Mouse (Mus musculus): ENCODE measurements at regions not wholly inside any gene's neighbourhood (a gene's known extent, or its start where the extent isn't known, plus 50 kb on each side); places are given as distances from the start of the nearest gene placed in this dataset.

DNA sequence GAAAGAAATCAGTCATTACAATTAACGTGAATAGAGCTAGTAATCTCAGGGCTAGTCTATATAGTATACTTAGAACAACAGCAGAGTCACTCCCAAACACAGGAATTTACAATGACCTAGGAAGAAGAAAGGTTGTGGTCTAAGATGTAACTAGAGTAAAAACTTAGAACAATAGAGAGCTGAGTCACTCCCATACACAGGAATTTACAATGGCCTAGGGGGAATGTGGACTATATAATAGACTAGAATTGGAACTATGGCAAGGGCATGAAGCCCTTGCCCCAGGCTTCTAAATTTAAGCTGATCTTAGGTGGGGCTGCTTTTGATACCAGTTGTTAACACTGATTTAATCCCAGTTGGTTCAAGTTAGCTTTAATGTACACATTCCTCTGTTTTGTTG lies 1956.9 kb upstream of the Cdh20 start:
- peak; percentile 87 for DNase-seq (ENCODE audit: low read depth, low spot score)

DNA sequence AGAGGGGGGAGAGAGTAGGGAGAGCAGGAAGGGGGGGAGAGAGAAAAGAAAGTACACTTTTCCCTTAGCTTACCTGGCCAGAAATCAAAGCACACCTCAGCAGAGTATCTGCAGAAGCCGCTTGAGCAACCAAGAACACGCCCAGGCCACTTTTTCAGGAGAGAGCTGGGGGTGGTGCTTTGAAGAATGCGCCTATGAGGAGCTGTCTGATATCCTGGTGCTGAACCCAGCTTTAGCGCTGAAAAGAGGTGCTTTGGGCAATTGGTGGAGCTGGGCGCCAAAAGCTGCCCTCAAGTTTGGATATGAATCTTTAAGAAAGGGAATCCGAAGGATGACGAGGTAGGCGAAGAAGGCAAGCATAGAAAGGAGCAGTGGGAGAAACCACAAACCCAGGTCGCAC lies 1943.3 kb upstream of the Cdh20 start:
- peak; percentile 64 for DNase-seq (ENCODE audit: low read depth, low spot score)

DNA sequence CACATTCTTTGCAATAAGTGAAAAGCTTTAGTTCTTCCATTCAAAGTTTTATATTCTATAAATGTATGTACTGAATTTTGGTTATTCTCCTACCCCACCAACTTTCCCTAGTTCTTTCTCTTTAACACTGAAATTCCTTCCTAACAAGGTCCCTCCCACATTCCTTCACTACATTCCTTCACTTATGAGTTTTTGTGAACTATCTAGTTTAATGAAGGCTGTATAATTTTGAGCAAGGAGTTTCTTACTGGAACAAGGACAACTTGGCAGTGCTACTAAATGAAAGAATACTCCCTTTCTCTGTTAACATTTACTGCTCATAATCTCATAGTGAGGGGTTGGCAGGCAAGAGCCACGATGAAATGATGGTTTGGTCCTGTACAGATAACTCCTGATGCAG lies 1905.9 kb upstream of the Cdh20 start:
- DNase-seq (ENCODE audit: low read depth, low spot score) = no peak

DNA sequence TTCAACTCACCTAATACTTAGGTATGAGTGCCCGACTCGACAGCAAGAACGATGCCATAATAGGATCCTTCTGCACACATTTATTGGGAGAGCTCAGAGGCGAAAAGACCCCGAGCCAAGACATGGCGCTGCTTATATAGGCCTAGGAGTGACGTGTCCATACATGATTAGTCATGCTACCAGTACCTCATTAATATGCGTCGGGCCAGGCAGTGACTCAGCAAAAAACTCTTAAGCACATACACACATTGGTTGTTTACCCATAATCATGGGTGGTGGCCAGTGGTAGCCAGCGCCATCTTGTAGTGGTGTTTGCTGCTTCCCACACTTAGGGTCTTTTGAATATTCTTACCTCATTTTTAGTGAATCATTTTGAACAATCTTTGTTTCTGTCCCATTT lies 1889.2 kb upstream of the Cdh20 start:
- no peak for DNase-seq (ENCODE audit: low read depth, low spot score)

DNA sequence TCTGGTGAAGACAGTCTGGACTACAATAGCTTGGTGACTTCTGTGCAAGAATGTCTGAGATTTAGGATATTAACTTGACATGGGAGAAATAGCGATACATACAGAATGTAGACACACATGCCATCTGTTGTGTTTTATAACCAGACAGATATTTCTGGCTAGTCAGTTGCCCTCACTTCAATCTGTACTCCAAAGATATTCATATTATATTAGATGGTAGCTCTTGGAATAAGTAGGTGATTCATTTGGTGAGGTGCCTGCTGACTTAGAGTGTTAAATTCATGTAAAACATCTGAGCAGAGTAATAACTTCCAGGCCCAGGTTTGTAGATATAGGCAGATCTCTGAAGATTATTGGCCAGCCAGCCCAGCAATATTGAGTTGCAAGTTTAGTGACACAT lies 1869.2 kb upstream of the Cdh20 start:
- no peak for DNase-seq (ENCODE audit: low read depth, low spot score)

DNA sequence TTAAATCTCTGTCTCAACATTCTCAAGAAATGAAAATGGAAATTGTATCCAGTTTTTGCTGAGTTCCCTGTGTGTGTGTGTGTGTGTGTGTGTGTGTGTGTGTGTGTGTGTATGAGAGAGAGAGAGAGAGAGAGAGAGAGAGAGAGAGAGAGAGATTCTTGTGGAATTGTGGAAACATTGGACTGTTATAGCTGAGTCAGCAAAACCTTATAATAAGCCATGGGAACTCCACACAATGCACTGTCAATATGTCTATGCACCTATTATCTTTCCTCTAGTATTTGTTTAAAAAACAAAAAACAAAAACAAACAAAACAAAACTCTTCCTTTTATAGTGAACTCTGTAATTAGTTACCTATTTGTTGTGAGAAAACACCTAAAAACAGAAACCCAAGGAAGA lies 1845.2 kb upstream of the Cdh20 start:
- DNase-seq (ENCODE audit: low read depth, low spot score) = no peak

All from ZHBTc4 (cell line).